Mouse (Mus musculus) C2C12 (cell line): ENCODE measurements around the gene Cdh20. TPM values are rescaled to one million over a fixed set of nuclear protein-coding genes. Genes with fewer than 3 reads are reported as not detected.

Experiments
- H3K27me3 ChIP-seq: one replicate; pipeline ENCODE4 v1.6.1; 2011; ENCODE audit not compliant: control insufficient read depth, insufficient read depth, insufficient read length
- H3K36me3 ChIP-seq: one replicate; pipeline ENCODE4 v1.6.1; 2011; ENCODE audit not compliant: control insufficient read depth, insufficient read depth
- H3K4me3 ChIP-seq: one replicate; pipeline ENCODE4 v1.5.1; 2011; ENCODE audit warnings: mild to moderate bottlenecking, control low read depth; ENCODE audit not compliant: poor library complexity, insufficient read depth, severe bottlenecking
- H3K79me2 ChIP-seq: one replicate; pipeline ENCODE4 v1.6.1; 2011; ENCODE audit not compliant: control insufficient read depth, insufficient read depth
- H3K79me3 ChIP-seq: one replicate; pipeline ENCODE4 v1.6.1; 2011; ENCODE audit warnings: low read depth, control low read depth
- H3ac ChIP-seq: one replicate; pipeline ENCODE3; 2011; ENCODE audit warnings: low read depth; ENCODE audit not compliant: control insufficient read depth, insufficient read length
- CEBPB ChIP-seq: IDR thresholded peaks from one replicate; pipeline ENCODE4 v1.6.1; 2011; ENCODE audit warnings: low read depth, mild to moderate bottlenecking, control low read depth, moderate library complexity
- CTCF ChIP-seq: IDR thresholded peaks from one replicate; pipeline ENCODE4 v1.5.1; 2011; ENCODE audit not compliant: control insufficient read depth, insufficient read depth, insufficient read length
- FOSL1 ChIP-seq: IDR thresholded peaks from one replicate; pipeline ENCODE4 v1.8.0; 2011; ENCODE audit warnings: mild to moderate bottlenecking, low read length; ENCODE audit not compliant: poor library complexity, insufficient read depth, severe bottlenecking
- MAX ChIP-seq: IDR thresholded peaks from one replicate; pipeline ENCODE4 v1.6.1; 2011; ENCODE audit warnings: mild to moderate bottlenecking, control low read depth
- MYOD1 ChIP-seq: IDR thresholded peaks from one replicate; pipeline ENCODE4 v1.6.1; 2011; ENCODE audit warnings: low read depth; ENCODE audit not compliant: control insufficient read depth, insufficient read length
- MYOG ChIP-seq: IDR thresholded peaks from one replicate; pipeline ENCODE4 v1.6.1; 2011; ENCODE audit not compliant: control insufficient read depth, insufficient read length; ENCODE audit errors: extremely low read depth
- USF1 ChIP-seq: IDR thresholded peaks from one replicate; pipeline ENCODE4 v1.6.1; 2011; ENCODE audit warnings: low read depth, mild to moderate bottlenecking, control low read depth, moderate library complexity
- polyA plus RNA-seq: library from polyadenylated mRNA; unstranded; fragments of >200 nt; fragmentation: generic; extraction: Trizol; gene quantifications from one replicate; pipeline ENCODE4 v1.2.1, GENCODE M21; 2012; ENCODE audit warnings: missing spikeins

Gene Cdh20
- polyA plus RNA-seq, 1 experiment = not detected

GRCm38 (mm10) chr1:105002179-105002578 is 233.8 kb downstream of the Cdh20 start:
- Histone ChIP-seq H3K27me3 (no peaks in the 10 kb centered on the region), H3ac (no peak overlapping the region), H3K79me2 (no peaks in the 10 kb centered on the region), H3K79me3 (no peaks in the 10 kb centered on the region), H3K4me3 (no peak overlapping the region), H3K36me3 (no peaks in the 10 kb centered on the region)
- TF ChIP-seq MAX = no peak
- no peak for TF ChIP-seq MYOD1
- no peak for TF ChIP-seq CTCF
- TF ChIP-seq FOSL1 = no peak
- TF ChIP-seq USF1 = no peak
- TF ChIP-seq CEBPB = no peak
- TF ChIP-seq MYOG = no peak

- Histone ChIP-seq H3K36me3 (no peaks in the 10 kb centered on the region), H3ac (no peak overlapping the region), H3K4me3 (no peak overlapping the region), H3K79me3 (no peaks in the 10 kb centered on the region), H3K27me3 (no peaks in the 10 kb centered on the region), H3K79me2 (no peaks in the 10 kb centered on the region)
- TF ChIP-seq MYOG = no peak
- no peak for TF ChIP-seq USF1
- TF ChIP-seq MAX = no peak
- no peak for TF ChIP-seq CTCF
- TF ChIP-seq MYOD1 = no peak
- TF ChIP-seq FOSL1 = no peak
- TF ChIP-seq CEBPB = no peak
These were observed 235.5 kb downstream of the Cdh20 start for GRCm38 (mm10) chr1:105003786-105004185.

- Histone ChIP-seq H3ac (no peak overlapping the region), H3K36me3 (no peaks in the 10 kb centered on the region), H3K27me3 (no peaks in the 10 kb centered on the region), H3K4me3 (no peak overlapping the region), H3K79me3 (no peaks in the 10 kb centered on the region), H3K79me2 (no peaks in the 10 kb centered on the region)
- no peak for TF ChIP-seq FOSL1
These were observed 244.3 kb downstream of the Cdh20 start for GRCm38 (mm10) chr1:105012616-105013015.

- no peak overlapping the region for H3K4me3 ChIP-seq
- no peaks in the 10 kb centered on the region for H3K79me2 ChIP-seq
- no peaks in the 10 kb centered on the region for H3K27me3 ChIP-seq
- TF ChIP-seq FOSL1 (no peak), MYOD1 (no peak), CTCF (no peak), MYOG (no peak), CEBPB (no peak), MAX (no peak), USF1 (no peak)
- H3ac ChIP-seq = no peak overlapping the region
- H3K79me3 ChIP-seq = no peaks in the 10 kb centered on the region
- H3K36me3 ChIP-seq = no peaks in the 10 kb centered on the region
These were observed 245.0 kb downstream of the Cdh20 start for GRCm38 (mm10) chr1:105013291-105013690.

- H3ac ChIP-seq = no peak overlapping the region
- H3K4me3 ChIP-seq = no peak overlapping the region
- TF ChIP-seq MAX = no peak
- H3K27me3 ChIP-seq = no peaks in the 10 kb centered on the region
- H3K79me3 ChIP-seq = no peaks in the 10 kb centered on the region
- no peaks in the 10 kb centered on the region for H3K36me3 ChIP-seq
- no peaks in the 10 kb centered on the region for H3K79me2 ChIP-seq
These were observed 273.3 kb downstream of the Cdh20 start for GRCm38 (mm10) chr1:105041668-105042067.
